Mouse (Mus musculus) embryo, embryonic 10.5 days (tissue): ENCODE data around the gene Dpp9.

Experiments used
- DNase-seq: peaks from one replicate; pipeline ENCODE4 v3.0.0-alpha.2; 2015; ENCODE audit warnings: low spot score

Gene Dpp9

DNA sequence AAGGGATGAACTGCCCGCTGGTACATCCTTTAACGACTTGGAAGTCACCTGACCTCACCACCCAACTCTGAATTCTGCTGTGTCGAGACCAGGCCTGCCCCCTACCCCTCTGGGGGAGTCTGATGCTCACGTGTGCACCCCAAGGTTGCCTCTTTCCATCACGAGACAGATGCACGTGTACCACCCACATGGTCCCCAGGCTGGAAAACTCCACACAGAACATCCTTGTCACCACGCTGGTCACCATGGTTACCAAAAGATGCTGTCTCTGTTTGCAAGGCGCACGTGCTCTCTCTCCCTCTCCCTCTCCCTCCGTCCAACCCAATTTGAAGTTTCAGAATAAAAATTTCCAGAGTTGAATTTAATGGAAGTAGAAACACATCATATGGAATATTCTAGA is 11.2 kb upstream of the Dpp9 start:
- DNase-seq = no peak

DNA sequence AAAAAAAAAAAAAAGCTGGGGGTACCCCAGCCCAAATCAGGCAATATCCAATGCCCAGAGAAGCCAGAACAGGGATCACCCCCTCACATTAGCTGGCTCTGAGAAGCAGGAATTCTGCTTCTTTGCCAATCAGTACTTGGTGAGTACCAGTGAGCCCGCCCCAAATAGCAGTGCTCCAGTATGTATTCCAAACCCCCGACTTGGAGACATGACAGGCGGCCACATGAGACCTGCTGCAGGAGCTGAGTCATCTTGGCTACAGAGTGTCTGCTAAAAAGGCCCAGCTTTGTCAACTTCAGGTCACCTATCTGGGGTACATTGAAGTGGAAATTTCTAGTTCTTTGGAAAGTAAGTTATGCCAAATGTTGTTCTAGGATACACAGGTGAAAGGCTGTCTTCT is 7.9 kb upstream of the Dpp9 start:
- DNase-seq = no peak

DNA sequence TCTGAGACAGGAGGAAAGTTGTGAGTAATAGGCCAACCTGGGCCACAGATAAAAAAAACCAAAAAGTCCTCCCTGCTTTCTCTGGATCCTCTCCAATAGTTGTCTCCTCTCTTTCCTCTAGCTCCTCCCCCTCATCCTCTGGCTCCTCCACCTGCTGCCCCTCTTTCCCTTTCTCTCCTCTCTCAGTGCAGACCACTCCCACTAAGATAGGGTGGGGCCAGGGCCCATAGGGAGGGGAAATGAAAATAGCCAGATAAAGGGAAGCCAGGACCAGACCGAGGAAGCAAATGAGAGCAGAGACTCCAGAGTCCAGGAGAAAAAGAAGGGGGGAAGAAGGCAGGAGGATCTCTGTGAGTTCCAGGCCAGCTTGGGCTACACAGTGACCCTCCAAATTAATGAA is 6.2 kb upstream of the Dpp9 start:
- DNase-seq = no peak

- no peak for DNase-seq
Measured at GRCm38 (mm10) chr17:56219805-56220204, 1.1 kb upstream of the Dpp9 start.

DNA sequence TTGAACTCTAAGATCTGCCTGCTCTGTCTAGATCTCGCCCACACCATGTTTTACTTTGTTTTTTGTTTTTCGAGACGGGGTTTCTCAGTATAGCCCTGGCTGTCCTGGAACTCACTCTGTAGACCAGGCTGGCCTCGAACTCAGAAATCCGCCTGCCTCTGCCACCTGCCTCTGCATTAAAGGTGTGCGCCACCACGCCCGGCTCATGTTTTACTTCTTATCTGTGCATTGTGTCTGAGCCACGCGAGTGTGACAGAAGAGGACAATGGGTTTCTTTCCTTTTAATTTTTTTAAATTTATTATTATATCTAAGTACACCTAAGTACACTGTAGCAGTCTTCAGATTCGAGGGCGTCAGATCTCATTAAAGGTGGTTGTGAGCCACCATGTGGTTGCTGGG is 546 bp upstream of the Dpp9 start:
- DNase-seq = no peak

GRCm38 (mm10) chr17:56217670-56218069 is 1.0 kb downstream of the Dpp9 start:
- DNase-seq = no peak

GRCm38 (mm10) chr17:56214229-56214628 is 4.5 kb downstream of the Dpp9 start:
- no peak for DNase-seq

GRCm38 (mm10) chr17:56212676-56213075 is 6.0 kb downstream of the Dpp9 start:
- DNase-seq = no peak

DNA sequence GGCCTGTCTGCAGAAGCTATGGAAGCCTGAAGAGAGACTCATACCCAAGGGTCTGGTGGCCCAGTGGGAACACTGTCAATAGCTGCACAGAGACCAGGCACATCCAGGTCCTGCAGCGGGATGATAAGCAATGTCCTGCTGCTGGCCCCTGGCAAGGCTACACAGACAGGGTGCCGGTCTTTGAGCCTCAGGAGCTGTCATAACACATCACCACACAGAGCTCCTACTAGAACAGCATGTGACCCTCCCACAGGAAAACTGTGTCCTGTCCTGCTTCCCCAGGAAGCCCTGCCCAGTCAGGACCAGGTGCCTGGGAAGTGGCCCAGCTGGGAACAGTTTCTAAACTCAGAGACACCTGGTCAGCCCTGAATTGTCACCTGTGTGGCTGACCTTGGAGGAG is 7.6 kb downstream of the Dpp9 start:
- no peak for DNase-seq

DNA sequence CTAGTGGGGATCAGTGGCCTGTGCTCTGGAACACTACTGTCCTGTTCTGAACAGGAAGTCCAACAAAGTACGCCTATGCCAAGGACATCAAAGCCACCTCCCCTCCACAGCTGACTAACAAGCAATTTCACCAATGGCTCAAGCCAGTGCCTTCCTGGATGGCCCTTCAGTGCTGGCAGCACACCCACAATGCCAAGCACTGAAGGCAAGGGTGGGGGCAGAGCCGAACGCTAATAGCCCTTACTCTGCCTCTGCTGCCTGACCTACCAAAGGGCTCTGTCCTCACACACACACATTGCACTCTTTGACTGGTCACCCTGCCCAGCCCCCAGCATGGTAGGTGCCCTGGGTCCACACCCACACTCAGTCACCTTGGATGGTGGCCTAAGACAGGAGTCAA is 9.9 kb downstream of the Dpp9 start:
- no peak for DNase-seq

DNA sequence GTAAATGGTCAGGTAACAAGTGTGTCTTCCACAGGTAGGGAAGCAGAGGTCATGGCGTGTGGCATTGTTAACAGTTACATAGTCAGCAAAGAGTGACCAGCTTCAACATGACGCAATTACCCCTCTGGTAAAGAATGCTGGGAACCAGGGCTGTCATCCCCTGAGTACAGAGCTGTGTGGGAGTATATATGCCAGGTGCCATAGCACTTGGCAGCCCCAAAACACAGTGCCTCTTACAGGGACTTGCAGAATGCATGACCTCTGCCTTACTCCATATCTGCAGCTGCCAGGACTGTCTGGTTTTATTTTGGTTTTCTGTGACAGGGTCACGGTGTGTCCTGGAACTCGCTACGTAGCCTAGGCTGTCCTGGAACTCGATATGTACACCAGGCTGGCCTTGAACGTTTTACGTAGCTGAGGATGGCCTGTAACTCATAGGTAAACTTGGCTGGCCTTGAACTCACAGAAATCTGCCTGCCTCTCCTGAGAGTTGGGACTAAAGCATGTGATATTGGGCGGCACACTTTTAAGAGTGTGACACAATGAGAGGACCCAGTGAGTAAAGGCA is 10.7 kb downstream of the Dpp9 start:
- no peak for DNase-seq

- DNase-seq = no peak
Measured at GRCm38 (mm10) chr17:56206986-56207674, 11.6 kb downstream of the Dpp9 start.

GRCm38 (mm10) chr17:56206276-56206884 is 12.3 kb downstream of the Dpp9 start:
- DNase-seq = no peak

DNA sequence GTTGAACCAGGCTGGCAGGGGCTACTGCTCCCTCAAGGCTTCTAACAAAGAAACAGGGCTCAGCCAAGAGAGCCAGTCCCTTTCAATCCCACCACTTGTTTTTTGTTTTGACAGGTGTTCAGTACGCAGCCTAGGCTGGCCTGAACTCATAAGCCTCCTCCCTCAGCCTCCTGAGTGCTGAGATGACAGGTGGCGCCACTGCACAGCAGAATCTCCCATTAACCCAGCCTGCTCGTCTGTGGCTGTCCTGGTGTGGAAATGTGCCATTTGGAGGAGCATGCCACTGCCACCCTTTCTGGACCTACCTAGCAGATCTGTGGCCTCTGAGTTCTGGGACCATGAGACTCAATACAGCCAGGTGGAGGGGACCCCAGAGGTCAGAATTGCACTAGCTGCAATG is 15.0 kb downstream of the Dpp9 start:
- DNase-seq = no peak

DNA sequence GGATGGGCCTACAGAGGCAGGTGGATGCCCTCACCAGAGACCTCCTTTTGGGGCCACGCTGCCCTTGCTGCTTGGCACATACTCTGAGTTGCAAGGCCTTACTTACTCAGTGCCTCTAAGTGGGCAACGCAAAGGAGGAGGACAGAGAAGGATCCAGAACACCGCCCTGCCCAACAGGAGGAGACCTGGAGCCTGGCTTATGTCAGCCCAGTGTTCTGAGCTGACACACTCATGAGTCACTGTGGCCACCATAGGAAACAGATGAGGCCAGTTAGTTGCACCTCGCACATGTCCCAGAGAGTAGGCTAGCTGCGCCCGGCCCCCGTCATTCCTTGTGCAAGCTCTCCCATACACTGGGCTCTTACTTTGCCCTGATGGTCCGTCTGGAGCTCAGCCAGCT is 16.2 kb downstream of the Dpp9 start:
- DNase-seq = no peak

GRCm38 (mm10) chr17:56201642-56202041 is 17.1 kb downstream of the Dpp9 start:
- DNase-seq = no peak

DNA sequence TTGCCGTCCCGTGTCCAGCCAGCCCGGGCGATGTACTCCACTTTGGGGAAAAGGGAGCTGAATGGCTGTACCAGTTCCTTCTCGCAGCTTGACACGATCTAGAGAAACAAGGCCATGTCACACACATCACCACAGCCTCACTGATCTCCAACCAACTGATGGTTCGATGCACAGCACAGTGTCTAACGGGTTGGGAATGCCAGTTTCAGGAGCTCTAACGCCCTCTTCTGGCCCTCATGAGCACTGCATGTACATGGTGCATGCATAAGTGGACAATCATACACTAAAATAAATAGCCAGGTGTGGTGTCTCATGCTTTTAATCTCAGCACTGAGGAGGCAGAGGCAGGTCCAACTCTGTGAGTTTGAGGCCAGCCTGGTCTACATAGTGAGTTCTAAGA is 18.1 kb downstream of the Dpp9 start:
- no peak for DNase-seq

GRCm38 (mm10) chr17:56196860-56197259 is 21.8 kb downstream of the Dpp9 start:
- DNase-seq = no peak

DNA sequence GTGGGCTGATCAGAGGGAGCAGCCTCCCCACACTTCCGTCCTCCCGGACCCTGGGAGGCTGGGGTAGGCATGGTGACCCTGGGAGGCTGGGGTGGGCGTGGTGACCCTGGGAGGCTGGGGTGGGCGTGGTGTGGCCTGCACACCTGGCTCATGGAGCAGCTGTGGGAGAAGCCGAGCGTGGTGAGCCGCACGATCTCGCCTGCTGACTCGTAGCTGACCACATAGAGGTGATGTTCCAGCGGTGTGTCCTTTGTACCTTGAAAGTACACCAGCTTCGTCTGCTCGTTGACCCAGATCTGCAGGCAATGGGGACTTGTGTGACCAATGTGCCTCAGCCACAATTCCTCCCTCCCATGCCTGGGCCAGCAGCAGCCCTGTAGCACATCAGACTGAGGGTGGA is 23.9 kb downstream of the Dpp9 start:
- DNase-seq = no peak

GRCm38 (mm10) chr17:56194357-56194756 is 24.3 kb downstream of the Dpp9 start:
- DNase-seq = no peak

GRCm38 (mm10) chr17:56191266-56191665 is 27.4 kb downstream of the Dpp9 start:
- DNase-seq = no peak

DNA sequence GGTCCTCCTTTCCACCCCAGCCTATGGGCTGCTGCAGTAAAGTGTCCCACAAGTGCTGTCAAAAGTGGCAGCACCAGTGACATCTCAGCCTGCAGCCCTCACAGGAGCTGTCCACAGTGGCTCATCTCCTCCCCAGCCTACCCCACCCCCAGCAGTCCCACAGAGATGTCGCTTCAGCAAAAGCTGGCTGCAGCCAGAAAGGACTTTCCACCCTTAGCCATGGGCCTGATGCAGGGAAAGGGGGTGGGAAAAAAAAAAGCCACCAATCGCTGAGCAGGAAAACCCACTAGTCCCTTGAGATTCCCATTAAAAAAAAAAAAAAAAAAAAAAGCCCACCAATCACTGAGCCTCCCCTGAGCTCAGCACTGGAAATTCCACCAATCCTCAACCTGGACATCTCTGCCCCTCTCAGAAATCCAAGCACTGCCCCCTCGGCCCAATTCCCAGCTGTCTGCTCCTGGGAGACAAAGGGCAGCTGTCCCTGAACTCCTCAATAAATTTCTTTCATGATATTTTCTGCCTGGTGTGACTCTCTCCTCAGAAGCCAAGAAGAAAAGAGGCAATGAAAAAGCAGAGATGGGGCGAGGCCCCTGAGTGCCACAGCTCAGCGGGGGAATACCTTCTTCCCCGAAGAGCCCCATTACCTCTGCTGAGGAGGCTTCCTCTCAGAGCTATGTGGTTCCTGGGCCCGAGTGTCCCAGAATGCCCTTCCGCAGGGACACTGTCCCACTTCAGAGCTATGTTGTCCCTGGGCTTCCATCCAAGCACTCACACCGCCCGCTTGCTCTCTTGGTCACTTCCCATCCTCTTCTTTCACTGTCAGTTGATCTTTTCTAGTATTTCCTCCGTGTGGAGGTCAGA is 33.2 kb downstream of the Dpp9 start:
- DNase-seq = peak; percentile 52

- DNase-seq = peak; percentile 96
Measured at GRCm38 (mm10) chr17:56183658-56184103, 35.0 kb downstream of the Dpp9 start, which contains the start of gene Mydgf. Gene Mydgf, minus strand, starts transcription at chr17:56183920.
